Mouse (Mus musculus) spleen, adult 2 months (tissue): ENCODE data around the gene Rpsa. TPM values are rescaled to one million over a fixed set of nuclear protein-coding genes. Genes with fewer than 3 reads are reported as not detected.

Source experiments
- DNase-seq, 2 experiments: peaks; one replicate each; pipeline versions ENCODE4 v3.0.0 to v3.0.0-alpha.2; 2012 to 2021; ENCODE audit warnings: low spot score in 2 of 2, low read depth in 1 of 2
- H3K27ac ChIP-seq: fragments of 200-500 bp; 2 replicates; pipeline ENCODE4 v1.5.1; 2012; ENCODE audit warnings: low read length, inconsistent platforms; ENCODE audit not compliant: insufficient read depth
- H3K27me3 ChIP-seq: fragments of 200-500 bp; 2 replicates; pipeline ENCODE4 v1.6.1; 2012; ENCODE audit warnings: mild to moderate bottlenecking, moderate library complexity, low read length, inconsistent platforms; ENCODE audit not compliant: control insufficient read depth, insufficient read depth
- H3K36me3 ChIP-seq: fragments of 200-500 bp; 2 replicates; pipeline ENCODE4 v1.6.1; 2012; ENCODE audit warnings: mild to moderate bottlenecking, low read length, inconsistent platforms; ENCODE audit not compliant: control insufficient read depth, insufficient read depth
- H3K4me1 ChIP-seq: fragments of 200-500 bp; 2 replicates; pipeline ENCODE4 v1.6.1; 2011; ENCODE audit warnings: inconsistent platforms; ENCODE audit not compliant: control insufficient read depth, insufficient read depth, insufficient read length
- H3K4me3 ChIP-seq: fragments of 200-500 bp; 2 replicates; pipeline ENCODE4 v1.5.1; 2011; ENCODE audit warnings: mild to moderate bottlenecking, inconsistent platforms; ENCODE audit not compliant: insufficient read depth, insufficient read length; ENCODE audit errors: extremely low read depth
- CTCF ChIP-seq: fragments of 200-500 bp; IDR thresholded peaks from 2 replicates; pipeline ENCODE4 v1.5.1; 2011; ENCODE audit warnings: mild to moderate bottlenecking, inconsistent platforms; ENCODE audit not compliant: insufficient read depth, insufficient read length, insufficient replicate concordance; ENCODE audit errors: extremely low read depth
- POLR2A ChIP-seq: fragments of 200-500 bp; IDR thresholded peaks from 2 replicates; pipeline ENCODE4 v1.6.1; 2011; ENCODE audit warnings: low read depth, low read length, inconsistent platforms
- WGBS: fragments of 180-500 bp; shearing (Covaris S2); methylation state at CpG from one replicate; pipeline ENCODE4 v1.1.7; 2018; 5-methylcytosine and 5-hydroxymethylcytosine counted together
- polyA plus RNA-seq: library from polyadenylated mRNA; depleted of rRNA; stranded (reverse); fragments of >200 nt; gene quantifications from 2 replicates; pipeline ENCODE4 v1.2.3, GENCODE M21; 2012

The Rpsa gene
- polyA plus RNA-seq, 1 experiment = 2,660 TPM

DNA sequence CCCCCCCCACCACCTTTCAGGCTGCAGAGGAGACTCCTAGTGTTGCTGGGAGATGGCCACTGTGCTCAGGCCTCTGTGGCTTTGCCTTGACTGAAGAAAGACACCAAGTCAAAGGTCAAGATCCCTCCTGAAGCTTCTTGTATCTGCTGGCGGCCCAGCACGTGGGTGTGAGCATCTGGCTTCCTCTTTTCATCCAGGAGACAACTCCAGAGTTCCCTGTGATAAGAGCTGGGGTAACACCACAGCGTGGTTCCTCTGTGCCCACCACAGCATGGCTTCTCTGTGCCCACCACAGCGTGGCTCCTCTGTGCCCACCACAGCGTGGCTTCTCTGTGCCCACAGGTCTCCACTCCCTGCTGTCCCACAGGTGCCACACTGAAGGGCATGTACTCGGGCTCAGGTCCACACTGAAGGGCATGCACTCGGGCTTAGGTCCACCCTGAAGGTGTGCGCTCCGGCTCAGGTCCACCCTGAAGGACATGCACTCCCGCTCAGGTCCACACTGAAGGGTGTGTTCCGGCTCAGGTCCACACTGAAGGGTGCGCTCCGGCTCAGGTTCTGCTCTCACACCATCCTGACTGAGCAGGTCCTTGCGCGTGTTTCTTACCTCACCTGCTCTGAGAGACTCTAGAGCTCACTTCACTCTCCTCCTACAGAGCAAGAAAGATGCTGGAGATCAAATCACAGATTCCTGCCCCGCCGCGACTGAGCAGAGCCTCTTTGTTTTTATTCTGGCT is 44.2 kb upstream of the Rpsa start:
- Histone ChIP-seq H3K27ac (no peak overlapping the region), H3K4me3 (no peak overlapping the region), H3K4me1 (peaks cover 10% of the 10 kb centered on the region), H3K36me3 (no peaks in the 10 kb centered on the region), H3K27me3 (no peaks in the 10 kb centered on the region)
- 64% methylated on average over 18 of the region's 18 CpGs for WGBS
- TF ChIP-seq CTCF (no peak), POLR2A (no peak)
- no peak for DNase-seq

DNA sequence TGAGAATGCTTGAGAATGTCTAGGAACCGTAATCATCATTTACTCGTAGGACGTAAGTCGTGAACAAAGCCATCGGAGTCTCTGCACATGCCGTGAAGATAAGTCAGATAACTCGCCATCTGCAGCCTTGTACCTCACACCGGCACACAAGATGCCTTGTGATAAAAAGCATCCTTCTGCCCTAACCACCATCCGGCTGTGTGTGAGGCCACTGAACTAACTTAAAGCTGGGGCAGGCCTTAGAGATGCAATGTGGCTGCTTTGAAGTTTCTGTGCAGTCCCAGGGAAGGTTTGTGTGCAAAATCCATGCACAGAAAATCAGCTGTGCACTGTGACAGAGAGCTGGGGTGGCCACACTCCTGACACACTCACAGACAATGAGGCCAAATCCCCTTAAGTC is 43.1 kb upstream of the Rpsa start:
- no peak for TF ChIP-seq POLR2A
- no peak for TF ChIP-seq CTCF
- Histone ChIP-seq H3K4me1 (peaks cover 7% of the 10 kb centered on the region), H3K27me3 (no peaks in the 10 kb centered on the region), H3K27ac (no peak overlapping the region), H3K36me3 (no peaks in the 10 kb centered on the region), H3K4me3 (no peak overlapping the region)
- DNase-seq = no peak
- WGBS = 83% methylated on average over 9 of the region's 9 CpGs

DNA sequence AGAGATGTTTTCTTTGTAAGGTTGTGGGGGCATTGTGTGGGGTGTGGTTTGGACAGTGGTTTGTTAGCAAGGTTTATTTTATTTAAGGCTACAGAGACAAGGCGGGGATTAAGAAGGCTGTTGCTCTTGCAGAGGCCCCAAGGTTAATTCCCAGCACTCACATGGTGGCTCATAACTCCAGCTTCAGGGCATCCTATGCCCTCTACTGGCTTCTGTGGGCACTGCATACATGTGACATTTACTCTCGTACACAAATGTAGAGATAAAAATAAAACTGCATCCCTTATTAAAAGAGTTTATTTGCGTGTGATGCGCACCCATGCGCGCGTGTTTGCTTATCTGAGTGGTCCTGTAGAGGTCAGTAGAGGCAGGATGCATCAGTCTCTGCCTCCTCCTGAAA is 38.4 kb upstream of the Rpsa start:
- H3K4me1 ChIP-seq = no peaks in the 10 kb centered on the region
- H3K27me3 ChIP-seq = no peaks in the 10 kb centered on the region
- TF ChIP-seq POLR2A = no peak
- no peak for TF ChIP-seq CTCF
- no peak overlapping the region for H3K4me3 ChIP-seq
- 92% methylated on average over 7 of the region's 7 CpGs for WGBS
- H3K27ac ChIP-seq = no peak overlapping the region
- no peak for DNase-seq
- H3K36me3 ChIP-seq = no peaks in the 10 kb centered on the region

DNA sequence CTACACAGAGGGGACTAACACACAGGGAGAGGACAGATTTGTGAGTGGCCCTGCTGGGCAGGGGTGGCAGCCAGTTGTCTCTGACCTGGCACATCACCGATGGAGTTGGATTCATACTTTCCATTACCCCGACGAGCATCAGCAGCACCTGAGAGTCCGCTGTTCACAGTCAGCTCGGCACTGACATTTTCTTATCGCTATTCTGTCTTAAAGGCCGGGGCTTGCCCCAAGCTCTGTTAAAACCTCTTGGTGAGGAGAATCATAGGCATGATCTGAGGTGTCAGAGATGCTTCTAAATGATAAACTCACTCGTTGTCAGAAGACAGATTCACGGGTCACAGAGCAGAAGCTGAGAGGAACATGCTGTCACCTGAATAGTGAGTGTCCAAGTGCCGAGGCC is 36.4 kb upstream of the Rpsa start:
- H3K4me1 ChIP-seq = no peaks in the 10 kb centered on the region
- no peak for DNase-seq
- TF ChIP-seq CTCF = no peak
- TF ChIP-seq POLR2A = no peak
- H3K4me3 ChIP-seq = no peak overlapping the region
- no peak overlapping the region for H3K27ac ChIP-seq
- 74% methylated on average over 10 of the region's 10 CpGs for WGBS
- H3K27me3 ChIP-seq = no peaks in the 10 kb centered on the region
- no peaks in the 10 kb centered on the region for H3K36me3 ChIP-seq

DNA sequence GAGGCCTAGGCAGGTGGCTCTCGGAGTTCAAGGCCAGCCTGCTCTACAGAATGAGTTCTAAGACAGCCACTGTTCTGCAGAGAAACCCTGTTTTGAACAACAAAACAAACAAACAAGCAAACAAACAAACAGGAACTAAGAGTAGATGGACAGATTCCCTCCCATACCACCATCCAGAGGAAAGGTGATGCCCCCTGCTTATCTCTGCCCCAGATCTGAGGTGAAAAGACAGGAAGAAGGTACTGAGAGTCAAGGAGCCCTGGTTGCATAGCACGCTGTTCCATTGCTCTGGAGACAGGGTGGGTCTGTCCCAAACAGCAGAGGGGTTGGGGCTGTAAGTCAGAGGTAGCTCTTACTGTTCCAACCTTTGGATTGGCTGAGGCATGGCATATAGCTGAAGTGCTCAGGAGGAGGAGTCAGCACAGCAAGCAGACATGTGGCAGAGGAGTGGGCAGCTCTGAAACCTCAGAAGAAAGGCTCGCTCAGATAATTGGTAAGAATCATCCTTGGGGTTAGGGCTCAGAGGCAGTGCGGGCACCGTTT is 35.7 kb upstream of the Rpsa start, which contains the start of gene Ccr8:
Gene Ccr8 (plus strand): TSS at position 419 of the 543 bp plus-strand sequence.
- Histone ChIP-seq H3K36me3 (no peaks in the 10 kb centered on the region), H3K4me1 (no peaks in the 10 kb centered on the region), H3K4me3 (no peak within 1 kb of the TSS), H3K27ac (no peak within 1 kb of the TSS), H3K27me3 (no peaks in the 10 kb centered on the region)
- 71% methylated on average over 5 of the region's 5 CpGs for WGBS
- TF ChIP-seq POLR2A (no peak), CTCF (no peak)
- no peak for DNase-seq

DNA sequence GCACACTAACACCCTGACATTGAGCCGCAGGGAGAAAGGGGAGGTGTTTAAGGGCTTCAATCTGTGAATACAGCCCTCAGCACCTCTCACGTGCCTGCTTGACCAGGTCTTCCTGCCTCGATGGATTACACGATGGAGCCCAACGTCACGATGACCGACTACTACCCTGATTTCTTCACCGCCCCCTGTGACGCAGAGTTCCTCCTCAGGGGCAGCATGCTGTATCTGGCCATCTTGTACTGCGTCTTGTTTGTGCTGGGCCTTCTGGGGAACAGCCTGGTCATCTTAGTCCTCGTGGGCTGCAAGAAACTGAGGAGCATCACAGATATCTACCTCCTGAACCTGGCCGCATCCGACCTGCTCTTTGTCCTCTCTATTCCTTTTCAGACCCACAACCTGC is 33.8 kb upstream of the Rpsa start:
- Histone ChIP-seq H3K4me1 (no peaks in the 10 kb centered on the region), H3K27ac (no peak overlapping the region), H3K4me3 (no peak overlapping the region), H3K27me3 (no peaks in the 10 kb centered on the region), H3K36me3 (no peaks in the 10 kb centered on the region)
- no peak for TF ChIP-seq POLR2A
- WGBS = 88% methylated on average over 13 of the region's 13 CpGs
- no peak for DNase-seq

DNA sequence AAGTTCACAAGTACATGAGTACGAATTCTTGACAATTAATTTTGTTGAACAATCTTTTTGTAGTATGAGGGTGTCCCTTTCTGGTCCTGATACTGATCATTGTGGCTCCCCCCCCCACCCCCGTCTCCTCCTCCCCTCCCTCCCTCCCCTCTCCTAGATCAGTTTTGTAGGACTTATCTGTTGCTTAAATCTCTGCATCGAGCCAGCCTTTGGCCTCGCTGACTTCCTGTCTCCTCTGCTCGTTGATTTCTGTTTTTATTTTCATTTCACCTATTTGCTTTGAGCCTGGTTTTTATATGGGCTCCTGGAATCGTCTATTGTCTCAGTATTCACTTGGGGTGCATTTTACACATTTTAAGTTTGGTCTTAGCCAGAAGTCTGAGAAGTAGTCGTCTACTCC is 31.6 kb upstream of the Rpsa start:
- H3K4me1 ChIP-seq = peaks cover 2% of the 10 kb centered on the region; the same call in 1 of the 2 replicates
- TF ChIP-seq CTCF (no peak), POLR2A (no peak)
- no peaks in the 10 kb centered on the region for H3K36me3 ChIP-seq
- H3K4me3 ChIP-seq = no peak overlapping the region
- no peak for DNase-seq
- H3K27me3 ChIP-seq = no peaks in the 10 kb centered on the region
- 14% methylated on average over 7 of the region's 7 CpGs for WGBS
- H3K27ac ChIP-seq = no peak overlapping the region
